Mouse (Mus musculus): ENCODE measurements around the gene Crmp1.

Gene Crmp1

GRCm38 (mm10) chr5:37241651-37242151, at the start of gene Crmp1:
Gene Crmp1 (plus strand): TSS chr5:37241940.
- peak; percentile 61 for DNase-seq (ENCODE audit: inconsistent ontology term)

- DNase-seq (ENCODE audit: inconsistent ontology term) = no peak
Measured at GRCm38 (mm10) chr5:37196196-37196595, 45.5 kb upstream of the Crmp1 start.

- DNase-seq (ENCODE audit: inconsistent ontology term) = no peak
Measured at GRCm38 (mm10) chr5:37196666-37197250, 45.0 kb upstream of the Crmp1 start.

- no peak for DNase-seq (ENCODE audit: inconsistent ontology term)
Measured at GRCm38 (mm10) chr5:37197423-37197822, 44.3 kb upstream of the Crmp1 start.

GRCm38 (mm10) chr5:37198011-37198688, 43.6 kb upstream of the Crmp1 start:
- no peak for DNase-seq (ENCODE audit: inconsistent ontology term)

GRCm38 (mm10) chr5:37202285-37202684, 39.5 kb upstream of the Crmp1 start:
- no peak for DNase-seq (ENCODE audit: inconsistent ontology term)

- no peak for DNase-seq (ENCODE audit: inconsistent ontology term)
Measured at GRCm38 (mm10) chr5:37204886-37205285, 36.9 kb upstream of the Crmp1 start.

GRCm38 (mm10) chr5:37205420-37205819, 36.3 kb upstream of the Crmp1 start:
- DNase-seq (ENCODE audit: inconsistent ontology term) = no peak

- DNase-seq (ENCODE audit: inconsistent ontology term) = no peak
Measured at GRCm38 (mm10) chr5:37206364-37206763, 35.4 kb upstream of the Crmp1 start.

- no peak for DNase-seq (ENCODE audit: inconsistent ontology term)
Measured at GRCm38 (mm10) chr5:37212938-37213708, 28.6 kb upstream of the Crmp1 start.

DNA sequence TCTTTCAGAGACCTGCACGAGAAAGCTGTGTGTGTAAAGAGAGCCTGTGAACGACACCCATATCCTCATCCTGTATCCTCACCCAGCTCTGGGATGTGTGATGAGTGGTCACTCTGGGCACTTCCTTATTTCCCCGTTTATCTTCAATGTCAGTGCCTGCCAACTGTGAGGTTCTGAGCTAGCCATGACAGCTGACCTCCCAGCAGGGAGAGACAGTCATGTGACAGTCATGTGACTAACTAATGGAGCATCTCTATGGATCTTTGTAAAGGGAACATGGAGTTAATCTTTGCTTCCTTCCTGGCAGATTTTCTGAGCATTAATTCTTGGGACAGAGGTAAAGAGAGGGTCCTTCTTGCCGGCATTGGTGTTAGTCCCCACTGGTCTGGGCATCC, 28.0 kb upstream of the Crmp1 start:
- DNase-seq (ENCODE audit: inconsistent ontology term) = no peak

GRCm38 (mm10) chr5:37214614-37215013, 27.1 kb upstream of the Crmp1 start:
- DNase-seq (ENCODE audit: inconsistent ontology term) = no peak

DNA sequence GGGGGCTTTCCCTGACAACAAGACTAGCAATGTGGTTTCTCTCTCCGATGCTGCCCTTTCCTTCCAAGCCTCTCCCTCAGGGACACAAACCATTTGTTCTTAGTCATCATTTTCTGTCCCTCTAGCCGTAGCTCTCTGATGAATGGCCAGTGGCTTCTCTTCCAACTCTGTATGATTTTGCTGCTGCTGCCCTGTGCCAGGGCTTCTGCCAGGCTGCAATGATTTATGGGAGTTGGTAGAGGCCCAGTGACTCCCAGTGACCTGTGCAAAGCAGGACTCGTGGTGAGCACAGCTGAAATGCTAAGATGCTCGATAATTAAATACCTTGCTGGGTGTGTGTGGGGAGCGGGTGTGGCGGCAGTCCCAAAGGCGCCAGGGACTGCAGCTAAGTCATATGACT, 26.5 kb upstream of the Crmp1 start:
- no peak for DNase-seq (ENCODE audit: inconsistent ontology term)

DNA sequence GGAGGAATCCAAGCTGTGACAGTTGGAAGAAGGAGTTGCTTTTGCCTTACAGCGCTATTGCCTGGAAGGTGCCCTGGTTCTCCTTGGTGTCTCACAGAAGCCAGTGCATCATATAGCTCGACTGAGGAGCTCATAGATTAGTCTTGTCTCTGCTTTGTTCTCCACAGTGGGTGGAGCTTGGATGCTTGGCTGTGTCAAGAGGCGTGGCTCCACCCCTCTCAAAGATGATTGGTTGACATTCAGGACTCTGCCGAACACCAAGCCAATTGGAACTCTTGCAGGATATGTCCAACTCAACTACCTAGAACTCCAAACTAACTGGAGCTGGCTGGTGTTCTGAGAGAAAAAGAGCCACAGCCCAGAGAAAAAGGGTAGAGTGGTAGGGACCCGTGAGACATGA, 22.1 kb upstream of the Crmp1 start:
- no peak for DNase-seq (ENCODE audit: inconsistent ontology term)

DNA sequence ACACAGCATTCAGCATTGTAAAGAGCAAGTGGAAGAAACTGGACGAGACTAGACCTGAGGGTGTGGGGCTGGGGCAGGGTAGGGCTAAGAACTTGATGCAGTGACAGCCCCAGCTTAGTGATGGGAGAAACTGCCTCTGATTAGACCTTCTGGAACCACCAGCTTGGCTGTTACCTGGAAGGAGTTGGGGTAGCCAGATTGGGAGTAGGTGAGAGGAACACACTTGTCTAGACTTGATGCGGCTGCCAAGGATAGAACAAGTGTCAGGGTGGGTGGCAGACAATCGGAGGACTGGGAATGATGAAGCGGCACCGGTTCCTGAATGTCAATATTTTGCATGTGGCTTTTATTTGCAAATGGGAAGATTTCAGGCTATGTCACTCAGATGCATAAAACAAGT, 21.2 kb upstream of the Crmp1 start:
- no peak for DNase-seq (ENCODE audit: inconsistent ontology term)

DNA sequence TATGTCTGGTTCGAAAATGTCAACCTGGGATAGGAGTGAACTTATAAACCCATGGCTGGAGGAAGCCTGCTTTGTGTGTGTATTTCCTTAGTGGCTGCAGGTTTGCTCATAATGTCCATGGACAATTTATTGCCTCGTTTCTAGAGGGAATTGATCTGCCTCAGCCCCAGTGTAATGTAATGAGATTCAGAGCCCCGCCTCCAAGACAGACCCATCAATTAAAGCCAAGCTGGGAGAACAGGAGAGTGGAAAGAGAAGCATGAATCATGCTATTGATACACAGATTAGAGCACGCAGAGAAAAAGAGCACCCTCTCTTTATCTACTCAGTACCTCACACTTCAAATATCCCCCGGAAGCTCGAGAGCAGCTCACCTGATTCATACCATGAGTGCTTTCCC, 20.2 kb upstream of the Crmp1 start:
- no peak for DNase-seq (ENCODE audit: inconsistent ontology term)

- DNase-seq (ENCODE audit: inconsistent ontology term) = no peak
Measured at GRCm38 (mm10) chr5:37222316-37222715, 19.4 kb upstream of the Crmp1 start.

DNA sequence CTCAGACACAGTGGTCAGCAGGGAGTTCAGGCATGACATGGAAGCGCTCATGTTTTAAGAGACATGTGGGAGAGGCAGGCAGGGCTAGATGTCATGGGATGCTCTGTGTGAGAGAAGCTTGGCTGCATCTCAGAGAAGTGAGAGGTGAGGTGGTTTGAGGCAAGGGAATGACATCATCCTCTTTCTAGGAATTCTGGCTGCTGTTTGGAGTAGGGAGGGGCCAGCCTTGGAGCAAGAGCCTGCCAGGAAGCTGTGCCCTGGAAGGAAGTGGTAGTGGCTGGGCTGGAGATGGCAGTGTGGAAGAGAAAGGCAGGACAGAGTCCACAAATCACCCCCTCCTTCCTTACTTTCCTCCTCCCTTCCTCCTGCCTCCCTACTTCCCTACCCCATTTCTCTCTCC, 16.0 kb upstream of the Crmp1 start:
- DNase-seq (ENCODE audit: inconsistent ontology term) = no peak

- DNase-seq (ENCODE audit: inconsistent ontology term) = no peak
Measured at GRCm38 (mm10) chr5:37227956-37228680, 13.6 kb upstream of the Crmp1 start.

DNA sequence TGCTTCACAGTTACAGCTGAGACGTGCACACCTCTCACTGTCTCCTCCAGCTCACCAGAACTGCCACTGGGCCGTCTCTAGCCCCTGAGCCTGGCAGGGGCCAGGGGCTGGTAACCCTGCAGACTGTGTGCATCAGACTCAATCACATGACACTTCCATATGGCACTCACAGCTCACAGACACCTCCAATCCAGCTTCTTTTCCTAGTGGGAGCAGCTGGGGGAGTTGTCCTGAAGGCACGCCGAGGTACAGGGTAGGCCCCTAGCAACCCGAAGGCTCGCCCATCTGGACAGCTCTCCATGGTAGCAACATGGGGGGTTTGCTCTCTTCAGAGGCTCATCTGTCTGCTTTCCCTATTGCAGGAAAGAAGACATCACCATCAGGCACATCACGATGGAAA, 12.8 kb upstream of the Crmp1 start:
- no peak for DNase-seq (ENCODE audit: inconsistent ontology term)

DNA sequence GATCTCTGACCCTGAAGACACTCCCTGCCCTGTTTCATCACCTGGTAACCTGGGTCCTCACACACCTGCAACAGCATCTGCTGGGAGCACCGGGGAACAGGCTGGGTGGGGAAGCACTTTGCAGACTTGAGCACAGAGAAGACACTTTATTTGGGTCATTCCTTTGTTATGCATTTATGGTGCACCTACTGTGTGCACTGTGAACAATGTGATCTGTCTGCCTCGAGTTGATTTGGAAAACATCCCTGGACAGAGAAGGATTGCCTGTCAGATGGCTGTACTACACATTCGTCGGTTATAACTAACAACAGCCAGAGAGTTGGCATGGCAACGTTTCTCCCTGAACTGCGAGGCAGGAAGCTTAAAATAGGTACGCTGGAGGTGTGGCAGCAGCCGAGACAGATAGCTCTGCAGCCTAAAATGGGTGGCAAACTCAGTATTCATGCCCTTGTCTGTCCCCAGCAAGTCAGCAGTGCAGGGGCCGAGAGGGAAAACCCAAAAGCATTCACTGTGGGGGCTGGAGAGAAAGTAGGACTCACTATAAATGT, 8.7 kb upstream of the Crmp1 start:
- no peak for DNase-seq (ENCODE audit: inconsistent ontology term)

DNA sequence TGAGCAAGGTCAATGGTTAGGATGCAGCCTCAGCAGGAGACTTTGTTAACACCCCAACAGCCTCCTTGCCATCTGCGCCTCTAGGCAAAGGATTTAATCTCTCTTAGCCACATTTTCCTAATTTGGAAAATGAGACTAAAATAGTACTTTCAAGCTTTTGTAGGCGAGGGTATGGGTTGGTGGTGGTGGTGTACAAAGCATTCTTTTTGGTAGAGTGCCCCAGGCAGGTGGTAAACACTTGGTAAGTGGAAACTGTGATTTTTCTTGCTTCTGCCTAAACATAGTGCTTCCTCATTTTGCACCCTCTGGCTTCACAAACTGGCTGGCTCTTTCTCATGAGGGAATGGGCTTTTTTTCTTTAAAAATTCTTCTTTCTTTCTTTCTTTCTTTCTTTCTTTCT, 3.1 kb upstream of the Crmp1 start:
- DNase-seq (ENCODE audit: inconsistent ontology term) = no peak

Data from Muller cell, postnatal 12 days (primary cell).